Mouse (Mus musculus): ENCODE results near the gene Flad1. TPM values are rescaled to one million over a fixed set of nuclear protein-coding genes. Genes with fewer than 3 reads are reported as not detected.

The Flad1 gene
- polyA plus RNA-seq (2012; rRNA removed), result 44.4 and 51.7 TPM in 2 replicates

GRCm38 (mm10) chr3:89411490-89412393 is at the start of gene Flad1:
TSS of gene Flad1 (minus strand) at chr3:89411870.

DNA sequence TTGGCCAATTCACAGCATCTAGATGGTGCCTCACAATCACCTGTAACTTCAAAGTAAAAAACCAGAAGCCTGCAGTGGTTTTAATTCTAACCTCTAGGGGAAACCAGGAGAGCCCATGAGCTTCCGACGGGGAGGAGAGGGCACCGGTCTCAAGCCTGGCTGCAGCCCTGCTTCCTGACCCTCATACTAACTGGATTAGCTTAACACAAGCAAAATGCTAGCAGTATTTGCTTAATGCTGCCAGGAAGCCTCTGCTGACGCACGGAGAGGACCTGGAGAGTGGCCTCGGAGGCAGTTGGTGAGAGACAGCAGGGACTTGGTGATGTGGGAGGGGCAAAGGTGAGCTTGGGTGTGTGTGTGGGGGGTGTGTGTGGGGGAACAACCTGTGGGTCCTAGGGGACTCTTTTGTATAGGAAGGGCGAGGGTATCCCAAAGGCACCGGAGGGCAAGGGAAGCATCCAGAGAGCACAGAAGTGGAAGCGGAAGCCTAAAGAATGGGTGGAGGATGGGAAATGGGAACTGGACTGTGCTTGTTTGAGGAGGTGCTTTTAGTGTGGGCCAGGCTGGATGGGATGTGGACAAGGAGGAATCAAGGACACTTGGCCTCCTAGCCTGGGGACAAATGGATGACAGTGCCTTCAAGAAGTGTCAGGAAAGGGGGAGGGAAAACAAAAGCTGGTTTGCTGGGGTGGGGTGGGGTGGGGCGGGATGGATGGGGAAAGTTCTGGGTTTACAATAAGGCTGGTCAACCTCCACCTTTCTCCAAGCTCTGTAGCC is 42.9 kb upstream of the Flad1 start, which contains the start of gene Pmvk:
Gene Pmvk, plus strand, starts transcription at position 141 of the 777 bp plus-strand sequence.

GRCm38 (mm10) chr3:89436176-89437113 is 24.8 kb upstream of the Flad1 start, which contains the start of gene Pbxip1:
TSS of gene Pbxip1 (plus strand) at chr3:89436706.

GRCm38 (mm10) chr3:89430171-89431159 is 18.8 kb upstream of the Flad1 start, which contains the start of gene Pygo2:
TSS of gene Pygo2 (plus strand) at chr3:89430214.

DNA sequence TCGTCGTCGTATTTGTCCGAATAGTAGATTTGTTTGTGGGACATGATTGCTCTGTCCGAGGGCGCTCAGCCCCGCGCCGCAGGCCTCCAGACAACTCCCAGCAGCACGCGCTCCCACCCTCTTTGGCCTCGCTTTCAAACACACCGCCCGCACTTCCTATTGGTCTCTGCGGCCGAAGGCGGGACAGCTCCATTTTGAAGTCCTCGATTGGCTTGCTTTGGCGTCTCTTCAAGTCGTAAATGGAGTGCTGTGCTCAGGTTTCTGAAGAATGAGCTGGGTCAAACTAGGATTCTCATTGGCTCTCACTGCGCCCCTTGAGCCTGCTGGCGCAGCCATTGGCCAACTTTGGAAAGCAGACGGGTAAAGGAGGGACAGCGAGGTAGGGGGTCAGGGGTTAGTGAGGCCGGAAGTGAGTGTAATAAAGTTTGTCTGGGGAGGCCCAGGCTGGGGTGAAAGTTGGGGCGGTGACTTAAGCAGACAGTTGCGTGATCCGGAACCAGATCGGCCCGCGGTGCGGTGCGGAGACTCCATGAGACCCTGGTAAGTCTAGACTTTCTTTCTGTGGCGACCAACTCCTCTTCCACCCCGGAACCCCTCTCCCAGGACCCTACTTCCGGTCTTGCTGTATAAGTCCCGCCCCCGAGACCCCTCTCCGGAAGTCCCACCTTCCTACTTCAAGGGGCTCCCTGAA is 6.6 kb upstream of the Flad1 start, which contains the start of the genes Cks1b and Shc1:
Gene Cks1b, minus strand, starts transcription at position 214 of the 691 bp plus-strand sequence.
Gene Shc1, plus strand, starts transcription at position 274 of the 691 bp plus-strand sequence.

GRCm38 (mm10) chr3:89402693-89403092 is 9.0 kb downstream of the Flad1 start, which contains the start of gene Lenep:
TSS of gene Lenep (minus strand) at chr3:89402793.

GRCm38 (mm10) chr3:89394006-89394893 is 17.4 kb downstream of the Flad1 start, which contains the start of gene Zbtb7b:
TSS of gene Zbtb7b (minus strand) at chr3:89394776.

DNA sequence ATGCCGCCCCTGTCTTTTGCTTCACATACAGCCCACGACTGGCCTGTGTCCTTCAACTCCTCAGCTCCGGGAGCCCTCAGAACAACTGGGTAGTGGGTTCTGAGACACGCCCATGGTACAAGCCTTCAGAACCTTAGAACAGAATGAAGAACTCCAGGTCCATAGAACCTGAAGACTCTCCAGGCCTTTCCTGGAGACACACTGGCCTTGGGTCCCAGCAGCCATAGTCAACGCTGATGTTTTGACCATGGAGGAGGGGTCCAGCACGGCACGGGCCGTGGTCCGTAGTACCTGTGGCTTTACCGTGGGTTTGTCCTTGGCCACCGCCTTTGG is 46.6 kb downstream of the Flad1 start, which contains the start of gene Dcst1:
Gene Dcst1, minus strand, starts transcription at position 101 of the 333 bp plus-strand sequence.

GRCm38 (mm10) chr3:89361675-89362074 is 50.0 kb downstream of the Flad1 start, which contains the start of gene Dcst2:
TSS of gene Dcst2 (plus strand) at chr3:89361975.

Other genes with a start within 250 kb of the Flad1 start
- 134 and 139 TPM in 2 replicates for gene Clk2, start 247.1 kb downstream of the Flad1 start, polyA plus RNA-seq (2012; rRNA removed)
- 126 and 132 TPM in 2 replicates for gene Scamp3, start 234.4 kb downstream of the Flad1 start, polyA plus RNA-seq (2012; rRNA removed)
- 73.1 and 87.3 TPM in 2 replicates for gene Fam189b, start 228.7 kb downstream of the Flad1 start, polyA plus RNA-seq (2012; rRNA removed)
- 51.1 and 54.2 TPM in 2 replicates for gene Gba, start 208.9 kb downstream of the Flad1 start, polyA plus RNA-seq (2012; rRNA removed)
- gene Thbs3, start 196.7 kb downstream of the Flad1 start, polyA plus RNA-seq (2012; rRNA removed), result 175 and 182 TPM in 2 replicates
- gene Mtx1, start 184.8 kb downstream of the Flad1 start, polyA plus RNA-seq (2012; rRNA removed), result 162 and 175 TPM in 2 replicates
- 9.0 and 10.7 TPM in 2 replicates for gene Muc1, start 182.8 kb downstream of the Flad1 start, polyA plus RNA-seq (2012; rRNA removed)
- gene Krtcap2, start 165.9 kb downstream of the Flad1 start, polyA plus RNA-seq (2012; rRNA removed), result 101 and 102 TPM in 2 replicates
- gene Trim46, start 165.6 kb downstream of the Flad1 start, polyA plus RNA-seq (2012; rRNA removed), result 104 and 109 TPM in 2 replicates
- 175 and 201 TPM in 2 replicates for gene Dpm3, start 152.5 kb downstream of the Flad1 start, polyA plus RNA-seq (2012; rRNA removed)
- 57.4 and 74.4 TPM in 2 replicates for gene Slc50a1, start 141.3 kb downstream of the Flad1 start, polyA plus RNA-seq (2012; rRNA removed)
- gene Efna1, start 130.7 kb downstream of the Flad1 start, polyA plus RNA-seq (2012; rRNA removed), result 12.7 and 19.2 TPM in 2 replicates
- gene Efna3, start 88.9 kb downstream of the Flad1 start, polyA plus RNA-seq (2012; rRNA removed), result 50.5 and 63.6 TPM in 2 replicates
- gene Efna4, start 73.8 kb downstream of the Flad1 start, polyA plus RNA-seq (2012; rRNA removed), result 23.2 and 25.2 TPM in 2 replicates
- 60.2 and 80.6 TPM in 2 replicates for gene Adam15, start 61.9 kb downstream of the Flad1 start, polyA plus RNA-seq (2012; rRNA removed)
- gene Dcst2, start 49.9 kb downstream of the Flad1 start, polyA plus RNA-seq (2012; rRNA removed), result 0.31 and 0.36 TPM in 2 replicates
- 0.05 and 0.10 TPM in 2 replicates for gene Dcst1, start 46.6 kb downstream of the Flad1 start, polyA plus RNA-seq (2012; rRNA removed)
- gene Zbtb7b, start 17.1 kb downstream of the Flad1 start, polyA plus RNA-seq (2012; rRNA removed), result 2.3 and 4.1 TPM in 2 replicates
- 4.3 and 5.9 TPM in 2 replicates for gene Lenep, start 9.1 kb downstream of the Flad1 start, polyA plus RNA-seq (2012; rRNA removed)
- 129 and 142 TPM in 2 replicates for gene Cks1b, start 6.5 kb upstream of the Flad1 start, polyA plus RNA-seq (2012; rRNA removed)
- 28.8 and 52.2 TPM in 2 replicates for gene Shc1, start 6.6 kb upstream of the Flad1 start, polyA plus RNA-seq (2012; rRNA removed)
- 63.1 and 63.3 TPM in 2 replicates for gene Pygo2, start 18.3 kb upstream of the Flad1 start, polyA plus RNA-seq (2012; rRNA removed)
- gene Pbxip1, start 24.8 kb upstream of the Flad1 start, polyA plus RNA-seq (2012; rRNA removed), result 11.9 and 16.8 TPM in 2 replicates
- gene Pmvk, start 42.7 kb upstream of the Flad1 start, polyA plus RNA-seq (2012; rRNA removed), result 74.1 and 83.7 TPM in 2 replicates
- gene Kcnn3, start 108.3 kb upstream of the Flad1 start, polyA plus RNA-seq (2012; rRNA removed), result 9.8 and 11.5 TPM in 2 replicates

Data from central nervous system, embryonic 14 days (tissue).